Mouse (Mus musculus) adrenal gland, adult (tissue): Measurements from ENCODE around the gene Ap2m1.
A peak's percentile ranks its signal among the peaks of the same experiment; 100 is the strongest.

Experiments
- DNase-seq, 2 experiments: peaks; one replicate each; pipeline ENCODE4 v3.0.0; 2022 to 2023; ENCODE audit warnings: low spot score in 1 of 2; ENCODE audit not compliant: inconsistent age in 2 of 2

The Ap2m1 gene

GRCm38 (mm10) chr16:20528779-20529178, 6.5 kb upstream of the Ap2m1 start:
- DNase-seq: no peak

- no peak for DNase-seq
Observed at GRCm38 (mm10) chr16:20529375-20529774, 5.9 kb upstream of the Ap2m1 start.

GRCm38 (mm10) chr16:20530941-20531340, 4.3 kb upstream of the Ap2m1 start:
- DNase-seq: no peak

- DNase-seq: peak in 1 of 2 experiments; percentile 57
Observed at GRCm38 (mm10) chr16:20534617-20535295, 522 bp upstream of the Ap2m1 start.

GRCm38 (mm10) chr16:20536081-20536665, 895 bp downstream of the Ap2m1 start:
- no peak for DNase-seq

GRCm38 (mm10) chr16:20537071-20537471, 1.8 kb downstream of the Ap2m1 start:
- DNase-seq: peak; percentile 68 to 86

- DNase-seq: peak in 1 of 2 experiments; percentile 57
Observed at GRCm38 (mm10) chr16:20537601-20538320, 2.5 kb downstream of the Ap2m1 start.

- DNase-seq: no peak
Observed at GRCm38 (mm10) chr16:20539649-20540048, 4.4 kb downstream of the Ap2m1 start.

GRCm38 (mm10) chr16:20540438-20540837, 5.2 kb downstream of the Ap2m1 start:
- DNase-seq: peak in 1 of 2 experiments; percentile 55

- no peak for DNase-seq
Observed at GRCm38 (mm10) chr16:20545696-20546095, 10.4 kb downstream of the Ap2m1 start.

GRCm38 (mm10) chr16:20547423-20547822, 12.1 kb downstream of the Ap2m1 start:
- peak in 1 of 2 experiments; percentile 55 for DNase-seq

GRCm38 (mm10) chr16:20548096-20548948, 13.0 kb downstream of the Ap2m1 start, which contains the start of gene Abcf3:
Gene Abcf3 (plus strand): TSS chr16:20548577.
- DNase-seq: peak; percentile 99

GRCm38 (mm10) chr16:20549161-20549560, 13.9 kb downstream of the Ap2m1 start:
- no peak for DNase-seq

GRCm38 (mm10) chr16:20551691-20552090, 16.4 kb downstream of the Ap2m1 start:
- DNase-seq: no peak

- no peak for DNase-seq
Observed at GRCm38 (mm10) chr16:20552594-20552993, 17.3 kb downstream of the Ap2m1 start.

GRCm38 (mm10) chr16:20555000-20555399, 19.7 kb downstream of the Ap2m1 start:
- no peak for DNase-seq

GRCm38 (mm10) chr16:20557381-20557780, 22.1 kb downstream of the Ap2m1 start:
- peak in 1 of 2 experiments; percentile 17 for DNase-seq

GRCm38 (mm10) chr16:20565075-20565474, 29.8 kb downstream of the Ap2m1 start:
- DNase-seq: peak in 1 of 2 experiments; percentile 15

- DNase-seq: no peak
Observed at GRCm38 (mm10) chr16:20589366-20589938, 54.2 kb downstream of the Ap2m1 start, which contains the start of gene Vwa5b2. Gene Vwa5b2 (plus strand): TSS chr16:20589471.

GRCm38 (mm10) chr16:20589939-20590679, 54.8 kb downstream of the Ap2m1 start:
- peak; percentile 30 to 60 for DNase-seq
